Mouse (Mus musculus) thymus, adult 2 months (tissue): ENCODE data around the gene Mrps15.

Source experiments
- CTCF ChIP-seq: fragments of 200-500 bp; IDR thresholded peaks from 2 replicates; pipeline ENCODE4 v1.5.1; 2012; ENCODE audit warnings: mild to moderate bottlenecking, control low read depth, low read length, moderate library complexity, borderline replicate concordance; ENCODE audit not compliant: control insufficient read depth, poor library complexity, insufficient read depth; ENCODE audit errors: extremely low read depth
- POLR2A ChIP-seq: fragments of 200-500 bp; IDR thresholded peaks from 2 replicates; pipeline ENCODE4 v1.6.1; 2012; ENCODE audit warnings: mild to moderate bottlenecking, low read length, control low read depth, moderate library complexity; ENCODE audit not compliant: control insufficient read depth, poor library complexity, insufficient read depth; ENCODE audit errors: extremely low read depth

DNA sequence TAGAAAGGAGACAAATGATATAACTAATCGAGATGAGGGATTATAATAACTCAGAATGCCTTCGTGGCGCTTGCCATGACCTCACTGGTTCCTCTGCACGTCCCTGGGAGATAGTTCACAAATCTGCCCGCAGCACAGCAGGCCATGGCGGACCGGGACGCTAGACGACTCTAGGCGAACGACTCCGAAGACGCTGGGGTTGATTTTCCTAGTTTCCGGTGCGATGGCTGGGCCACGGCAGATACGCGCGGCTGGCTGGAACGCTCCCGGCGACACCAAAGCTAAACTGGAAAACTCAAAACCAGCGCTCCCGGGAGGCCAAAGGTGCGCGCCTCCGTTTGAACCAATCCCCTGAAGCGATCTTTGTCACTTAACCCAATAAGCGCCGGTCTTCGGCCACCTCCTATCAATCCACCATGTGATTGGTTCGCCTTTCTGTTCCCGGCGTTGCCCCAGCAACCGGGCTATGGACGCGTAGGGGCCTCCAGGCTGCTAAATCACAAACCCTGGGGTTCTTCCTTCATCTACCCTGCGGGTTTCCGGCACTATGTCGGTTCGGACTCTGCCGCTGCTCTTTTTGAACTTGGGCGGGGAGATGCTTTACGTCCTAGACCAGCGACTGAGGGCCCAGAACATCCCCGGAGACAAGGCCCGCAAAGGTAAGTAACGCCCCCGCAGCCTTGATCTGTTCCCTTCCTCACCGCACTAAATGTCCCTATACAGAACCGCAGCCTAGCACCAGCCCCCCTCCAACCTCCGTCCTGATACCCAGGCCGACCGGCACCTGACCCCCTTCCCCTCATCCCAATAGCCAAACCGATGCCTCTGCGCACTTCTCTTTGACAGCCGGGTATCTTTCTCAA, 11.6 kb downstream of the Mrps15 start, which contains the start of gene Oscp1:
- TF ChIP-seq CTCF, result no peak; the same call in 1 of the 2 replicates
- no peak for TF ChIP-seq POLR2A
